Mouse (Mus musculus) heart, embryonic 14.5 days (tissue): Measurements from ENCODE around the gene Tomm70a. TPM values are rescaled to one million over a fixed set of nuclear protein-coding genes. Genes with fewer than 3 reads are reported as not detected.

Source experiments
- ATAC-seq: fragments of 200-750 bp; cut with Nextera tagmentation; 2 replicates; pipeline ENCODE4 v1.8.0; 2017; ENCODE audit warnings: low read depth, moderate TSS enrichment; ENCODE audit not compliant: insufficient number of reproducible peaks, insufficient read depth, low FRiP score
- H3K27ac ChIP-seq, 2 experiments: fragments of 200-500 bp in 1 of 2; fragments of 300-500 bp in 1 of 2; sonication (generic) in 1 of 2; replicated peaks in 1 of 2; 2 replicates each; pipeline ENCODE4 v1.5.1; 2012 to 2014; ENCODE audit warnings: low read depth in 2 of 2, low read length in 2 of 2, control low read depth in 1 of 2, mild to moderate bottlenecking in 1 of 2, mixed read lengths in 1 of 2; ENCODE audit not compliant: control insufficient read depth in 1 of 2, insufficient read depth in 1 of 2
- H3K27me3 ChIP-seq: fragments of 300-500 bp; sonication (generic); 2 replicates; pipeline ENCODE4 v1.6.1; 2014; ENCODE audit warnings: mild to moderate bottlenecking, low read length, control low read depth; ENCODE audit not compliant: control insufficient read depth, insufficient read depth
- H3K36me3 ChIP-seq: fragments of 300-500 bp; sonication (generic); 2 replicates; pipeline ENCODE4 v1.6.1; 2014; ENCODE audit warnings: mild to moderate bottlenecking, control low read depth, low read length, mixed read lengths; ENCODE audit not compliant: control insufficient read depth, insufficient read depth
- H3K4me1 ChIP-seq, 2 experiments: fragments of 200-500 bp in 1 of 2; fragments of 300-500 bp in 1 of 2; sonication (generic) in 1 of 2; 2 replicates each; pipeline ENCODE4 v1.6.1; 2012 to 2014; ENCODE audit warnings: low read length in 2 of 2, control low read depth in 1 of 2, mixed read lengths in 1 of 2; ENCODE audit not compliant: control insufficient read depth in 2 of 2, insufficient read depth in 2 of 2
- H3K4me2 ChIP-seq: fragments of 300-500 bp; sonication (generic); 2 replicates; pipeline ENCODE4 v1.6.1; 2014; ENCODE audit warnings: mild to moderate bottlenecking, low read length
- H3K4me3 ChIP-seq, 2 experiments: fragments of 200-500 bp in 1 of 2; fragments of 300-500 bp in 1 of 2; sonication (generic) in 1 of 2; 2 replicates each; pipeline ENCODE4 v1.5.1; 2012 to 2014; ENCODE audit warnings: low read length in 2 of 2, mild to moderate bottlenecking in 2 of 2, control low read depth in 1 of 2, low read depth in 1 of 2, moderate library complexity in 1 of 2; ENCODE audit not compliant: control insufficient read depth in 1 of 2, insufficient read depth in 1 of 2
- H3K9ac ChIP-seq: fragments of 300-500 bp; sonication (generic); 2 replicates; pipeline ENCODE4 v1.6.1; 2014; ENCODE audit warnings: mild to moderate bottlenecking, low read length
- H3K9me3 ChIP-seq: fragments of 300-500 bp; sonication (generic); 2 replicates; pipeline ENCODE4 v1.6.1; 2016; ENCODE audit warnings: low read length, control low read depth; ENCODE audit not compliant: control insufficient read depth
- WGBS: fragments of 180-500 bp; shearing (Covaris S2); extraction: QIAGEN DNeasy Blood & Tissue Kit; methylation state at CpG from one replicate; pipeline ENCODE4 v1.1.7; 2014; 5-methylcytosine and 5-hydroxymethylcytosine counted together
- polyA plus RNA-seq: library from polyadenylated mRNA; unstranded; fragments of >200 nt; fragmentation: Nextera tagmentation; extraction: Ambion mirVana; gene quantifications from 2 replicates; pipeline ENCODE4 v1.2.1, GENCODE M21; 2014

Gene Tomm70a
- polyA plus RNA-seq, 1 experiment from 2014 or later, result 51.6 TPM

DNA sequence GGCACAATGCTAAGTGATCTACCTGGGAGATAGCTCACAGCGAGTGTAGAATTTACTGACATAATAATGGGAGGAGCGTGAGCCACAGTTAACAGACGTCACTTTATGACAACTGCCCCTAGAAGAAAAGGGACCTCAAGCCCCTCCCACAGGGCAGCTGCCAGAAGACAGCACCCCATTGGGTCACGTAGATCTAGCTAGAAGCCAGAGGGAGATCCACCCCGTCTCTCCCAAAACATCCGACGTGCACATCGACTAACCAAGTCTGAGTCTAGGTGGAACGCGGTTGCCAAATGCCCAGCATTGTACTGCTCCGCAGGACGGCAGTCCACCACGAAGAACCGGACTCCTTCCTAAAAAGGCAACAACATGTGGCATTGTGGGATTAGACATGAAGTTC lies 69.7 kb downstream of the Tomm70a start:
- Histone ChIP-seq H3K9me3 (no peaks in the 10 kb centered on the region), H3K4me2 (no peak overlapping the region), H3K4me3 (no peak overlapping the region), H3K36me3 (peaks cover 62% of the 10 kb centered on the region), H3K27ac (no peak overlapping the region), H3K27me3 (no peaks in the 10 kb centered on the region), H3K9ac (no peak overlapping the region), H3K4me1 (no peaks in the 10 kb centered on the region)
- no peak for ATAC-seq
- whole genome bisulfite sequencing, result 94% methylated on average over 14 of the region's 14 CpGs

DNA sequence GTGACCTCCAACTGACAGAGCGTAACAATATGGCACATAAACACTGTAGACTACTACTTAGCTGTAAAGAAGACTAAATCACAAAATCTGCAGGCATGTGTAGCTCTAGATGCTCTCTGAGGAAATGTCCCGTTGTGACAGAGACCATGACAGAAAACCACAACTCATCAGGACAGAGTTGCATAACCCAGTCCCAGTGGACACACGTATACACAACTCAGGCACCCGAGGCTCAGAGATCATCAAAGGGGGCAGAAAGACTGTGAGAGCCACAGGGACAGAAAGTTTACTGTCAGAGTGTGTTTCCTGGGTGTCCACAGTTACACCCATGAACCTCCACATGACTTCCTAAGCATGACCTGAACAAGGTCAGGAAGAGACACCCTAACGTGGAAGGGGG lies 75.1 kb downstream of the Tomm70a start:
- no peak overlapping the region for H3K27ac ChIP-seq
- no peak overlapping the region for H3K4me3 ChIP-seq
- no peaks in the 10 kb centered on the region for H3K4me1 ChIP-seq
- H3K9me3 ChIP-seq, result no peaks in the 10 kb centered on the region
- no peak overlapping the region for H3K9ac ChIP-seq
- peaks cover 67% of the 10 kb centered on the region for H3K36me3 ChIP-seq
- H3K4me2 ChIP-seq, result no peak overlapping the region
- H3K27me3 ChIP-seq, result no peaks in the 10 kb centered on the region
- no peak for ATAC-seq
- WGBS, result 92% methylated on average over 5 of the region's 5 CpGs

DNA sequence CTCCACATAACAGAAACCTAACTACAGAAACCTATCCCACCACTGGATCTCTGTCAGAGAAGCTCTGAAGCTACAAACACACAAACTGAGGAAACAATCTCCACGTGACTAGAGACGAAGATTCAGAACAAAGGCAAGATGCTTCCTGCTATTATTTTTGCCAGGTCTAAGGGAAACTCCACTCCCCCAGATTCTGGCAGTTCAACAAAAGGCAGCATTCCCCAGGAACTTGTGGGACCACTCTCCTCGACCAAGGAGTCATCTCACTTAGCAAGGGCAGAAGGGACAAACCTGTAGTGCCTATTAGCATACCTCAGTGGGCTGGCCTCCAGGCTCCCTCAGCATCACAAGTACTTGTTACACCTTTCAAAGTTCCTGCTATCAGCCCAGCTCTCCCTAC lies 75.8 kb downstream of the Tomm70a start:
- no peak overlapping the region for H3K9ac ChIP-seq
- ATAC-seq, result no peak
- H3K4me2 ChIP-seq, result no peak overlapping the region
- 62% methylated on average over 3 of the region's 3 CpGs for WGBS
- H3K9me3 ChIP-seq, result no peaks in the 10 kb centered on the region
- H3K27me3 ChIP-seq, result no peaks in the 10 kb centered on the region
- no peaks in the 10 kb centered on the region for H3K4me1 ChIP-seq
- no peak overlapping the region for H3K27ac ChIP-seq
- H3K4me3 ChIP-seq, result no peak overlapping the region
- peaks cover 60% of the 10 kb centered on the region for H3K36me3 ChIP-seq

Other genes starting within 250 kb of the Tomm70a start
- 12.4 and 13.7 TPM in 2 replicates for gene Tmem45a, start 235.5 kb upstream of the Tomm70a start, polyA plus RNA-seq
- 0.63 and 1.4 TPM in 2 replicates for gene Lnp1, start 193.6 kb upstream of the Tomm70a start, polyA plus RNA-seq
- gene Tmem45a2, start 50.3 kb upstream of the Tomm70a start, polyA plus RNA-seq, result 0.14 and 0.50 TPM in 2 replicates
- 53.8 and 55.9 TPM in 2 replicates for gene Nit2, start 45.6 kb downstream of the Tomm70a start, polyA plus RNA-seq
- 24.4 and 31.6 TPM in 2 replicates for gene Tbc1d23, start 109.8 kb downstream of the Tomm70a start, polyA plus RNA-seq
- 0.08 TPM in 1 of 2 replicates, not detected in the other for gene Tmem30c, start 171.2 kb downstream of the Tomm70a start, polyA plus RNA-seq
- gene Filip1l, start 231.4 kb downstream of the Tomm70a start, polyA plus RNA-seq, result 26.9 and 27.7 TPM in 2 replicates